Mouse (Mus musculus): ENCODE results near the gene Cyren.

Gene Cyren

DNA sequence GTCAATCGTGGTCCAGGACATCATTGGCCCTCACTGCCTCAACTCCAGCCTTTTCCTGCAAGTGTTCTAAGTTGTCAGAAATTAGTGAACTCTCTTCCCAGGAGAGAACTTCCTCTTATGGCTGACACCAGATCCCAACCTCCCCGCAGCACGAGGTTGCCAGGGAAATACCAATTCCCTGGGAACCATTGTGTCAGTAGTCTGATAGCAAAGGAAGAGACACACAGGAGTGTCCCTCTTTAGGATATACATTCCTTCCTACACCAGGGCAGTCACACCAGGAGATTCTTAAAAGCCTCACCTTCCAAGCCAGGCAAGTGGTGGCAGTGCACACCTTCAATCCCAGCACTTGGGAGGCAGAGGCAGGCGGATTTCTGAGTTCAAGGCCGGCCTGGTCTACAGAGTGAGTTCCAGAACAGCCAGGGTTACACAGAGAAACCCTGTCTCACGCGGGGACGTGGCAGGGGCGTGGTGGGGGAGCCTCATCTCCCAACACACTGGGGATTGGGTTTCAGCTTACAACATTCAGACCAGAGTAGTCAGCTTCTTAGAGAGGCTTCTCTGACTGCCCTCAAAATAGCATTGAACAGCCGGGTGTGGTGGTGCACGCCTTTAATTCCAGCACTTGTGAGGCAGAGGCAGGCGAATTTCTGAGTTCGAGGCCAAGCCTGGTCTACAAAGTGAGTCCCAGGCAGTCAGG lies 35.6 kb upstream of the Cyren start:
- Histone ChIP-seq H3K4me1 (replicated peaks; ENCODE audit: low read depth, low read length) (peaks cover 26% of the 10 kb centered on the region), H3K36me3 (ENCODE audit: insufficient read depth, low read length) (peaks cover 9% of the 10 kb centered on the region), H3K4me3 (replicated peaks; ENCODE audit: low read length) (no peak overlapping the region), H3K27me3 (ENCODE audit: insufficient read depth, low read length) (peaks cover 22% of the 10 kb centered on the region), H3K9me3 (ENCODE audit: low read length) (no peaks in the 10 kb centered on the region)
- TF ChIP-seq POU5F1 (IDR thresholded peaks at IDR 0.05; ENCODE audit: borderline replicate concordance, low read length) = no peak
- TF ChIP-seq CTCF (conservative IDR thresholded peaks at IDR 0.05; ENCODE audit: low read length) = no peak

DNA sequence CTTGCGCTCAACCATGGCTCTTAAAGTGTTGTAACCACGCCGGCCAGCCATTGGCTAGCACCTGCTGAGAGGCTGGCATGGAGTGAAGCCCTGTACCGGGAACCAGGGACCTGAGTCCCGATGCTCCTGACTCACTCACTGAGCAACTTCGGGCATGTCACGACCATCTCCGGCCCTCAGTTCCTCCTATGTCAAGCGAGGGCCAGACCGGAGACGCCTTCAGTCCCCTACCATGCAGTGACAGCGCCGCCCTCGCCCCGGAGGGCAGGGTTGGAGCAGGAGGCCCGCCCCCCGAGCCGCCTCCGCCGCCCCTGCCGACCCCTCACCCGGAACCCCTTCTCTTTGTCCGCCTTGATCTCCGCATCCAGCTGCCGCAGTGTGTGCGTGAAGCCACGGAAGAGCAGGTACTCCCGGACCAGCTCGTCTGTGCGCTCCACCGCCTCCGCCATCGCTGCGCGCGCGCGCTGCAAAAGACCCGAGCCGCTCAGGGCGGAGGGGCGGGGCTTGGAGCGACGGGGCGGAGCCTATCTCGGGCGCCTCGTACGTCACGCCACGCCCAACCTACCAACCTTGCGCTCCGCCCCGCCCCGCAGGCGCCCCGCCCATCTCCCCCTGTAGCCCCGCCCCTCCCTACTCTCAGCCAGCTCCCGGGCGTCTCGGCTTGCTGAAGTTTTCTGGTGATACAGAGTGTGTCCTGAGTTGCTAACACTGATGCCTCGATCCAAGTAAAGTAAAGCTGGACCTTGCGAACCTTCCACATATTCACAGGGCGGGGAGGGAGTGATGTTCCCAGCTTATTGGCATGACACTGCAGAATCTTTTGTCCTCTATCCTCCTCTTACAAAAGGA lies 32.7 kb upstream of the Cyren start, which contains the start of gene Wdr91:
Wdr91 (minus strand) TSS at position 506 of the 849 bp plus-strand sequence.
- Histone ChIP-seq H3K36me3 (ENCODE audit: insufficient read depth, low read length) (peaks cover 37% of the 10 kb centered on the region), H3K4me3 (replicated peaks; ENCODE audit: low read length) (peak within 1 kb of the TSS; percentile 91), H3K4me1 (replicated peaks; ENCODE audit: low read depth, low read length) (peaks cover 23% of the 10 kb centered on the region), H3K27me3 (ENCODE audit: insufficient read depth, low read length) (peaks cover 32% of the 10 kb centered on the region), H3K9me3 (ENCODE audit: low read length) (no peaks in the 10 kb centered on the region)
- no peak for TF ChIP-seq CTCF (conservative IDR thresholded peaks at IDR 0.05; ENCODE audit: low read length)
- TF ChIP-seq POU5F1 (IDR thresholded peaks at IDR 0.05; ENCODE audit: borderline replicate concordance, low read length) = no peak
- TF ChIP-seq NANOG (IDR thresholded peaks at IDR 0.05; ENCODE audit: borderline replicate concordance, low read length) = no peak

GRCm38 (mm10) chr6:34909631-34910345 lies 31.9 kb upstream of the Cyren start:
- no peak for TF ChIP-seq CTCF (conservative IDR thresholded peaks at IDR 0.05; ENCODE audit: low read length)
- TF ChIP-seq POU5F1 (IDR thresholded peaks at IDR 0.05; ENCODE audit: borderline replicate concordance, low read length) = no peak
- no peak for TF ChIP-seq NANOG (IDR thresholded peaks at IDR 0.05; ENCODE audit: borderline replicate concordance, low read length)
- Histone ChIP-seq H3K4me3 (replicated peaks; ENCODE audit: low read length) (peak overlapping the region; percentile 91), H3K9me3 (ENCODE audit: low read length) (no peaks in the 10 kb centered on the region), H3K4me1 (replicated peaks; ENCODE audit: low read depth, low read length) (peaks cover 23% of the 10 kb centered on the region), H3K27me3 (ENCODE audit: insufficient read depth, low read length) (peaks cover 40% of the 10 kb centered on the region), H3K36me3 (ENCODE audit: insufficient read depth, low read length) (peaks cover 45% of the 10 kb centered on the region)

DNA sequence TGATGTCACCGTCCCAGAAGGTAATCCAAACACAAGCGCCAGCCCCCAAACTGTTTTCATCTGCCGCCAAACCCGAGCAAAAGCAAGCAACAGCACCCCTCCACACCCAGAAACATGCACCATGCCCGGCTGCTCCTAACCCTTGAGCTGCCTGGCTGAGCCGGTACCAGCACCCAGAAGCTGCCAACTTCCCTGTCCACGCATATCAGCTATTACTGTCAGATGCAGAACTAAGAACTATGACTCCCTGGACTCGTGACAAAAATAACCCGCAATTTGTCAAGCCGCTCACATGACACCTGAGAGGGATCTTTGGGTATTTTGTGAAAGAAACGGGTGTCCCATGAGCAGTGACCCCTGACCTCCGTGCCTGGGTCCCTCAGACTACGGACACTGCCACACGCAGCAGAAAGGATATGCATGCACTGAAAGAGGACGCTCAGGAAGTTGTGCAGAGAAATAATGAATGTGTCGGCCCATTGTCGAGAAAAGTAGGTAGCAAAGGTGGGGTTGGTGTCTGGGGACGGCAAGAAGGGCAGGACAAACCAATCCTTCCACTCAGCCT lies 29.9 kb upstream of the Cyren start:
- TF ChIP-seq NANOG (IDR thresholded peaks at IDR 0.05; ENCODE audit: borderline replicate concordance, low read length) (no peak), POU5F1 (IDR thresholded peaks at IDR 0.05; ENCODE audit: borderline replicate concordance, low read length) (no peak), CTCF (conservative IDR thresholded peaks at IDR 0.05; ENCODE audit: low read length) (no peak)
- H3K4me3 ChIP-seq (replicated peaks; ENCODE audit: low read length) = no peak overlapping the region
- peaks cover 64% of the 10 kb centered on the region for H3K36me3 ChIP-seq (ENCODE audit: insufficient read depth, low read length)
- peaks cover 11% of the 10 kb centered on the region for H3K4me1 ChIP-seq (replicated peaks; ENCODE audit: low read depth, low read length)
- no peaks in the 10 kb centered on the region for H3K9me3 ChIP-seq (ENCODE audit: low read length)
- peaks cover 53% of the 10 kb centered on the region for H3K27me3 ChIP-seq (ENCODE audit: insufficient read depth, low read length)

DNA sequence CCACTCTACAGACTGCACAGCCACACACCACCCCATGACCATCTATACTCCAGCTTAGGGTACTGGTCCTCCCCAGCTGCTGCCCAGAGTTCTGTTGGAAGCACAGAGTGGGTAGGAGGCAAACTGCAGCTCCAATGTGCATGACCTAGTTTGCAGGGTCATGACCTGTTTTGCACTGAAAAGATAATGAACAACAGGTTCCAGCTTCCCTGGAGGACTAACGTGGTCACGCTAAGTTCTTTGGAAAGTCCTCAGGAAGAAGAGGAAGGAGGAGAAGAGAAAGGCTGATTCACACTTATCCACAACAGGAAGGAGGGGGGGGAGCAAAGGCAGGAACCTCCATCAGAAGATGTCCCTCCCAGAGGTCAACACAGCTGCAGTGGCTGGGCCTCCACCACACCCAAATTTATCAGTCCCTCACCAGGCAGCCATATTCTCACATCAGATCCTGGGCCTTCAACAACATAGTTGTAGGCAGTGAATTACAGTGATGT lies 29.3 kb upstream of the Cyren start:
- Histone ChIP-seq H3K9me3 (ENCODE audit: low read length) (no peaks in the 10 kb centered on the region), H3K27me3 (ENCODE audit: insufficient read depth, low read length) (peaks cover 59% of the 10 kb centered on the region), H3K36me3 (ENCODE audit: insufficient read depth, low read length) (peaks cover 70% of the 10 kb centered on the region), H3K4me3 (replicated peaks; ENCODE audit: low read length) (no peak overlapping the region), H3K4me1 (replicated peaks; ENCODE audit: low read depth, low read length) (peaks cover 16% of the 10 kb centered on the region)
- TF ChIP-seq POU5F1 (IDR thresholded peaks at IDR 0.05; ENCODE audit: borderline replicate concordance, low read length) (no peak), CTCF (conservative IDR thresholded peaks at IDR 0.05; ENCODE audit: low read length) (no peak), NANOG (IDR thresholded peaks at IDR 0.05; ENCODE audit: borderline replicate concordance, low read length) (no peak)

GRCm38 (mm10) chr6:34906661-34907060 lies 28.8 kb upstream of the Cyren start:
- TF ChIP-seq NANOG (IDR thresholded peaks at IDR 0.05; ENCODE audit: borderline replicate concordance, low read length) (no peak), CTCF (conservative IDR thresholded peaks at IDR 0.05; ENCODE audit: low read length) (no peak), POU5F1 (IDR thresholded peaks at IDR 0.05; ENCODE audit: borderline replicate concordance, low read length) (no peak)
- peaks cover 76% of the 10 kb centered on the region for H3K36me3 ChIP-seq (ENCODE audit: insufficient read depth, low read length)
- H3K27me3 ChIP-seq (ENCODE audit: insufficient read depth, low read length) = peaks cover 64% of the 10 kb centered on the region
- H3K9me3 ChIP-seq (ENCODE audit: low read length) = no peaks in the 10 kb centered on the region
- H3K4me3 ChIP-seq (replicated peaks; ENCODE audit: low read length) = no peak overlapping the region
- H3K4me1 ChIP-seq (replicated peaks; ENCODE audit: low read depth, low read length) = peaks cover 21% of the 10 kb centered on the region

- peaks cover 24% of the 10 kb centered on the region for H3K4me1 ChIP-seq (replicated peaks; ENCODE audit: low read depth, low read length)
- H3K36me3 ChIP-seq (ENCODE audit: insufficient read depth, low read length) = peaks cover 79% of the 10 kb centered on the region
- peaks cover 64% of the 10 kb centered on the region for H3K27me3 ChIP-seq (ENCODE audit: insufficient read depth, low read length)
- no peak overlapping the region for H3K4me3 ChIP-seq (replicated peaks; ENCODE audit: low read length)
- H3K9me3 ChIP-seq (ENCODE audit: low read length) = no peaks in the 10 kb centered on the region
- TF ChIP-seq NANOG (IDR thresholded peaks at IDR 0.05; ENCODE audit: borderline replicate concordance, low read length) = no peak
- no peak for TF ChIP-seq CTCF (conservative IDR thresholded peaks at IDR 0.05; ENCODE audit: low read length)
- TF ChIP-seq POU5F1 (IDR thresholded peaks at IDR 0.05; ENCODE audit: borderline replicate concordance, low read length) = no peak
These were observed 28.3 kb upstream of the Cyren start for GRCm38 (mm10) chr6:34906125-34906524.

Measured in E14TG2a.4 (cell line).